Mouse (Mus musculus) neural tube, embryonic 14.5 days (tissue): ENCODE results near the gene Mllt6. TPM values are rescaled to one million over a fixed set of nuclear protein-coding genes. Genes with fewer than 3 reads are reported as not detected.
A peak's percentile ranks its signal among the peaks of the same experiment; 100 is the strongest.

ENCODE experiments used
- ATAC-seq: fragments of 200-750 bp; cut with Nextera tagmentation; 2 replicates; pipeline ENCODE4 v1.8.0; 2017; ENCODE audit warnings: low read depth, mild to moderate bottlenecking, moderate TSS enrichment, moderate library complexity
- H3K27ac ChIP-seq: fragments of 300-500 bp; sonication (generic); 2 replicates; pipeline ENCODE4 v1.5.1; 2014; ENCODE audit warnings: low read depth, mild to moderate bottlenecking, control low read depth, low read length, moderate library complexity, mixed read lengths
- H3K27me3 ChIP-seq: fragments of 300-500 bp; sonication (generic); 2 replicates; pipeline ENCODE4 v1.6.1; 2014; ENCODE audit warnings: low read length; ENCODE audit not compliant: control insufficient read depth, insufficient read depth
- H3K36me3 ChIP-seq: fragments of 300-500 bp; sonication (generic); 2 replicates; pipeline ENCODE4 v1.6.1; 2014; ENCODE audit warnings: low read length, mixed read lengths; ENCODE audit not compliant: control insufficient read depth, insufficient read depth
- H3K4me1 ChIP-seq: fragments of 300-500 bp; sonication (generic); 2 replicates; pipeline ENCODE4 v1.6.1; 2014; ENCODE audit warnings: low read length; ENCODE audit not compliant: control insufficient read depth, insufficient read depth
- H3K4me2 ChIP-seq: fragments of 300-500 bp; sonication (generic); 2 replicates; pipeline ENCODE4 v1.6.1; 2014; ENCODE audit warnings: mild to moderate bottlenecking, low read depth, low read length, control low read depth
- H3K4me3 ChIP-seq: fragments of 300-500 bp; sonication (generic); 2 replicates; pipeline ENCODE4 v1.5.1; 2014; ENCODE audit warnings: low read depth, low read length, control low read depth, mixed read lengths
- H3K9ac ChIP-seq: fragments of 300-500 bp; sonication (generic); replicated peaks from 2 replicates; pipeline ENCODE4 v1.6.1; 2014; ENCODE audit warnings: low read depth, mild to moderate bottlenecking, control low read depth, low read length, mixed read lengths
- H3K9me3 ChIP-seq: fragments of 300-500 bp; sonication (generic); 2 replicates; pipeline ENCODE4 v1.6.1; 2016; ENCODE audit warnings: low read length; ENCODE audit not compliant: control insufficient read depth
- WGBS: fragments of 180-500 bp; shearing (Covaris S2); extraction: QIAGEN DNeasy Blood & Tissue Kit; methylation state at CpG from one replicate; pipeline ENCODE4 v1.1.7; 2014; 5-methylcytosine and 5-hydroxymethylcytosine counted together
- polyA plus RNA-seq: library from polyadenylated mRNA; unstranded; fragments of >200 nt; fragmentation: Nextera tagmentation; extraction: Ambion mirVana; gene quantifications from 2 replicates; pipeline ENCODE4 v1.2.1, GENCODE M21; 2014

The Mllt6 gene
- polyA plus RNA-seq, 1 experiment from 2014 or later = 4.7 TPM

- Histone ChIP-seq H3K9ac (no peak overlapping the region), H3K4me2 (no peak overlapping the region), H3K27ac (no peak overlapping the region), H3K36me3 (peaks cover 29% of the 10 kb centered on the region), H3K27me3 (no peaks in the 10 kb centered on the region), H3K4me3 (no peak overlapping the region), H3K4me1 (no peaks in the 10 kb centered on the region), H3K9me3 (no peaks in the 10 kb centered on the region)
- ATAC-seq = no peak
- 91% methylated on average over 8 of the region's 8 CpGs for WGBS
Observed at GRCm38 (mm10) chr11:97713896-97714295, 50.7 kb downstream of the Mllt6 start.

GRCm38 (mm10) chr11:97714356-97714755 lies 51.1 kb downstream of the Mllt6 start:
- Histone ChIP-seq H3K4me2 (no peak overlapping the region), H3K4me3 (no peak overlapping the region), H3K27ac (no peak overlapping the region), H3K36me3 (peaks cover 29% of the 10 kb centered on the region), H3K4me1 (no peaks in the 10 kb centered on the region), H3K9ac (no peak overlapping the region), H3K27me3 (no peaks in the 10 kb centered on the region), H3K9me3 (no peaks in the 10 kb centered on the region)
- WGBS = 98% methylated on average over 3 of the region's 3 CpGs
- no peak for ATAC-seq

GRCm38 (mm10) chr11:97714784-97715760 lies 51.9 kb downstream of the Mllt6 start:
- no peaks in the 10 kb centered on the region for H3K9me3 ChIP-seq
- no peak for ATAC-seq
- H3K4me1 ChIP-seq = no peaks in the 10 kb centered on the region
- H3K4me2 ChIP-seq = no peak overlapping the region
- no peak overlapping the region for H3K27ac ChIP-seq
- H3K27me3 ChIP-seq = no peaks in the 10 kb centered on the region
- no peak overlapping the region for H3K4me3 ChIP-seq
- H3K9ac ChIP-seq = no peak overlapping the region
- 90% methylated on average over 14 of the region's 14 CpGs for WGBS
- peaks cover 36% of the 10 kb centered on the region for H3K36me3 ChIP-seq

DNA sequence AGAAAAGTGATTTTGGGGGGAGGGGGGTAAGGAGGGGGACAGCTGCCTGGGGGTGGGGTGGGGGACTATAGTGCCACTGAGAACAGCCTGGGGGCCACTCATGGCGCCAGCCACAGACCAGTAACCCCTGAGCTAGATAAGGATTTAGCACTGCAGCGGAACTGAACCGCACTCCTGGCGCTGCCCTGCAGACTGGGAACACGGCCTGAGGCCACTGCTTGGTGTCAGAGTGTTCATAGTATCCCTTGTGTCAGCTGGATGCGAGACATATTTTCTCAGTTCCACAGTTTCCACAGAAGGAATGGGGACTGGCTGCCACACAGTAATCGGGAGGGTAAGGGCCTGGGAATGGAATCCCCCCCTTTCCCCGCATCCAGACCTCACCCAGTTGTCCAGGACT lies 52.8 kb downstream of the Mllt6 start:
- WGBS = 88% methylated on average over 8 of the region's 8 CpGs
- 0 out of 2 replicates have a peak overlapping the region, but pooled peaks have one; percentile 2 for H3K9ac ChIP-seq
- no peaks in the 10 kb centered on the region for H3K27me3 ChIP-seq
- ATAC-seq = no peak
- no peak overlapping the region for H3K4me2 ChIP-seq
- no peak overlapping the region for H3K27ac ChIP-seq
- H3K4me3 ChIP-seq = no peak overlapping the region
- no peaks in the 10 kb centered on the region for H3K9me3 ChIP-seq
- H3K36me3 ChIP-seq = peaks cover 38% of the 10 kb centered on the region
- H3K4me1 ChIP-seq = no peaks in the 10 kb centered on the region

DNA sequence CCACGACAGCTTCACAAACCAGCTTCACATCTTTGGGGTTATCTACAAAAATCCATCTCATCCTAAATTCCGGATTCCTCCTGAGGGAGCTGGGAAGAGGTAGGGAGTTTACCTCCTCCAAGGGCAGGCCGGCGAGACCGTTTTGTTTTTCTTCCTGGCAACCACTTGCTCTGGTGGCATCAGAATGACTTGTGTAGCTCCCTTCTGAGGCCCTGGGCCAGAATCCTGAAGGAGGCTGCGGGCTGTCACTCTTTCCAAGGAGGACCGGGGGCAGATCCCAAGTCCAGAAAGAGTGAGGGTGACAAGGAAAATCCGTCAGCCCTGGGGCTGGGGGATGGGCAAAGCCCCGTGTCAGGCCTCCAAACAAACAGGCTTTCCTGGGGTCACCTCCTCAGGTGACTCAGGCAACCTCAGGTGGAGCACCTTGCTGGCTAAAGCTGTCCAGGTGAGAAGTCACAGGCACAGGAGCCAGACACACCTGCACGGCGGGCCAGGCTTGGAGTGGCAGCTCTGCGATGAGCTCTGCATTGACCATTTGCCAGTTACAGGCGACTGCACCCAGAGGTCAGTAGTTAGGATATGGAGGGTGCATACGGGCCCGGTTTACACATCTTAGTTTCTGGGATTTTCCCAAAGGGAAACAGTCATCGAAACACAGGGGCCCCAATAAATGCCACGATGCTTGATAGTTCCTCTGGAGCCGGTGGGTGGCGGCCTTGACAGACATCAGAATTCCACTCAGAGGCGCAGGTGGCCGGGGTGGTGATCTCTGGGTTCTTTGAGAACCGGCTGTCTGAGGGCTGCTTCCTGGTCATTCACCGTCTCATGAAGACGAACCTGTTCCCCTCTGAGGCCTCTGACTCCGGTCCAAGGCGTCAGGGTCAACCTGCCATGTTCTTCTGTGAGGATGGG lies 54.4 kb downstream of the Mllt6 start:
- Histone ChIP-seq H3K27me3 (no peaks in the 10 kb centered on the region), H3K4me3 (no peak overlapping the region), H3K36me3 (peaks cover 44% of the 10 kb centered on the region), H3K9ac (no peak overlapping the region), H3K4me1 (no peaks in the 10 kb centered on the region), H3K4me2 (no peak overlapping the region), H3K9me3 (no peaks in the 10 kb centered on the region), H3K27ac (no peak overlapping the region)
- 91% methylated on average over 26 of the region's 26 CpGs for WGBS
- ATAC-seq = no peak

DNA sequence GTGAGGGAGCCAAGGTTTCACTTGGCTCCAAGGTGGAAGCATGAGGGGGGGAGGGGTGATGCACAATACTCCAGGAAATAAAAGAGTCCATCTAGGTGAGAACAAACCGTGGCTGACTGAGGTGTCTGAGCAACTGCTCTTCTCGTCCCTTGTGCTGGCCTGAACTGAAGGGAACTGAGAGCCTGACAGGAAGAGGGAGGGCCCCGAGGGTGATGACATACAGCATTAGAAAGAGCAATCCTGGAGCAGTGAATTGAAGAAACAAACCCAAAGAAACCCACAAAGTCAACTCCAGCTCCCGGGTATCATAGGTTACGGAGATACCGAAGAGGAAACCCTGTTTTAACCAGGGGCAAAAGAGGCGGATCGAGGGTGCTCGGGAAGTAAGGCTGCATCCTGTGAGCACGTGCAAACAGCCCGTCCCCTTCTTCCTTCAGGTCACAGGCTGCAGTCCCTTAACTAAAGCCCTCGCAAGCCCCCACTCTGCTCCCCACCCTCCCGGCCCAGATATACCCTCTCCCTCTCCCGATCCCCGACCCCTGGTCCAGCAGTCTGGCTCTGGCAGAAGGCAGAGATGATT lies 55.2 kb downstream of the Mllt6 start:
- ATAC-seq = no peak
- Histone ChIP-seq H3K4me1 (no peaks in the 10 kb centered on the region), H3K4me3 (no peak overlapping the region), H3K9me3 (no peaks in the 10 kb centered on the region), H3K4me2 (no peak overlapping the region), H3K27me3 (no peaks in the 10 kb centered on the region), H3K27ac (no peak overlapping the region), H3K9ac (no peak overlapping the region), H3K36me3 (peaks cover 47% of the 10 kb centered on the region)
- WGBS = 90% methylated on average over 15 of the region's 15 CpGs

GRCm38 (mm10) chr11:97719041-97719440 lies 55.8 kb downstream of the Mllt6 start:
- peaks cover 47% of the 10 kb centered on the region for H3K36me3 ChIP-seq
- WGBS = 94% methylated on average over 4 of the region's 4 CpGs
- H3K27ac ChIP-seq = no peak overlapping the region
- no peaks in the 10 kb centered on the region for H3K9me3 ChIP-seq
- H3K4me1 ChIP-seq = no peaks in the 10 kb centered on the region
- no peak overlapping the region for H3K4me2 ChIP-seq
- H3K4me3 ChIP-seq = no peak overlapping the region
- no peak overlapping the region for H3K9ac ChIP-seq
- H3K27me3 ChIP-seq = no peaks in the 10 kb centered on the region
- no peak for ATAC-seq

DNA sequence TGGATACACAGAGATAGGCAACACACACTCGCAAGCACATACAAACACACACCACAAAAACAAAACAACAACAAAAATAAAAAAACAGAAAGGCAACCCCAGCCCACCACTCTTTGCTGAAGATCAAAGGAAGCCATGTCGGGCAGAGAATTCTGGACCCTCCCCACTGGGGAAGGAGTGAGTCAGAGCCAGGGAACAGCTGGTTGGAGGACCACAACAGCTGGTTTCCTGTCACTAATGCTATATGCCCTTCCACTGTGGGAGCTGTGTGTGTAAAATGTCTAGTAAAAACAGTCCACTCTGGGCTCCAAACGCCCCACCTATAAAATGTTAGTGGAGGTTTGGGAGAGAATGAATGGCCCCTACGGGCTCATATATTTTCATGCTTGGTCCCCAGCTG lies 58.1 kb downstream of the Mllt6 start:
- H3K27me3 ChIP-seq = no peaks in the 10 kb centered on the region
- H3K4me1 ChIP-seq = no peaks in the 10 kb centered on the region
- H3K4me3 ChIP-seq = no peak overlapping the region
- peaks cover 61% of the 10 kb centered on the region for H3K36me3 ChIP-seq
- H3K4me2 ChIP-seq = no peak overlapping the region
- 92% methylated on average over 4 of the region's 4 CpGs for WGBS
- ATAC-seq = no peak
- H3K27ac ChIP-seq = no peak overlapping the region
- H3K9ac ChIP-seq = no peak overlapping the region
- no peaks in the 10 kb centered on the region for H3K9me3 ChIP-seq
